Mouse (Mus musculus): ENCODE results near the gene Tmem181a.
"Not testable (repeated sequence)": the region's sequence is repeated elsewhere in the genome, so short reads cannot be mapped to it uniquely, and the experiment has no call there.

DNA sequence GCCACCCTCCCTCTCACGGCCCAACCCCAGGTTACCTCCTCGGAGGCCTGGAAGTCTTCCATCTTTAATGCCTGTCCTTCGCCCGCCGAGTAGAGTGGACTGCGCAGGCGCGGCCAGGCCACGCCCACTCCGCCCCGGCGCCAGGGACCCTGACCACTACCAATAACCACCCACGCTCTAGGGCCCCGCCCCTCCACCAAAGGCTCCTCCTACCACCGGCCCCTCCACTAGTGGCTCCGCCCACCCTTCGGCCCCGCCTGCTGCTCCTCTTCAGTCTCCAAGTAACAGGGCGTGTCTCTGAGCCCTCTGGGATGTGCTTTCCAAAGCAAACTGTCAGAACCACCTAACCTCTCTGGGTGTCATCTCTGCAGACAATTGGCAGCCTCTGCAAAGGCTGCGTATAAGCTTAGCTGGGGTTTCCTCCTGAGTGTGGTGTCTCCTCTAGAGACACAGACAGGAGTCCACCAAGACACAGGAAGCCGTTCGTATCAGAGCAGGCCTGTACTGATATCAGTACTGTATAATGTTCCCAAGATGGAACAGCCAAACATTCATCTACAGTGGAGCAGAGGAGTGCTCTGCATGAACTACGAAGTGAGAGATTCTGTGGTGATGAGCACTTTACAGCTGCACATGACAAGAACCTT is 60.8 kb downstream of the Tmem181a start, which contains the start of gene Dynlt1a:
- not testable (repeated sequence) for TF ChIP-seq CTCF (IDR thresholded peaks at IDR 0.05; ENCODE audit: low read depth); EP300 (optimal IDR thresholded peaks at IDR 0.05)

Data from stomach, postnatal 0 days (tissue).